Mouse (Mus musculus): ENCODE data around the gene Grin2a. TPM values are rescaled to one million over a fixed set of nuclear protein-coding genes. Genes with fewer than 3 reads are reported as not detected.

Grin2a gene
- total RNA-seq, 4 experiments from 2014 or later, result 163 to 249 (median 201) TPM

- no peak for DNase-seq (ENCODE audit: low spot score in 2 of 2)
These were observed 122.4 kb downstream of the Grin2a start for GRCm38 (mm10) chr16:9873001-9873400.

- DNase-seq (ENCODE audit: low spot score in 2 of 2), result no peak
These were observed 129.7 kb downstream of the Grin2a start for GRCm38 (mm10) chr16:9865710-9866109.

- DNase-seq (ENCODE audit: low spot score in 2 of 2), result no peak
These were observed 130.3 kb downstream of the Grin2a start for GRCm38 (mm10) chr16:9865039-9865438.

- no peak for DNase-seq (ENCODE audit: low spot score in 2 of 2)
These were observed 137.6 kb downstream of the Grin2a start for GRCm38 (mm10) chr16:9857758-9858157.

- DNase-seq (ENCODE audit: low spot score in 2 of 2), result peak in 1 of 2 experiments; percentile 39
These were observed 143.9 kb downstream of the Grin2a start for GRCm38 (mm10) chr16:9851265-9851988.

- peak in 1 of 2 experiments; percentile 58 for DNase-seq (ENCODE audit: low spot score in 2 of 2)
These were observed 153.9 kb downstream of the Grin2a start for GRCm38 (mm10) chr16:9841496-9841895.

GRCm38 (mm10) chr16:9836542-9836941, 158.8 kb downstream of the Grin2a start:
- no peak for DNase-seq (ENCODE audit: low spot score in 2 of 2)

- no peak for DNase-seq (ENCODE audit: low spot score in 2 of 2)
These were observed 161.1 kb downstream of the Grin2a start for GRCm38 (mm10) chr16:9834236-9834635.

GRCm38 (mm10) chr16:9825110-9825483, 170.3 kb downstream of the Grin2a start:
- DNase-seq (ENCODE audit: low spot score in 2 of 2), result peak in 1 of 2 experiments; percentile 68

- DNase-seq (ENCODE audit: low spot score in 2 of 2), result no peak
These were observed 170.8 kb downstream of the Grin2a start for GRCm38 (mm10) chr16:9824436-9825109.

- no peak for DNase-seq (ENCODE audit: low spot score in 2 of 2)
These were observed 171.7 kb downstream of the Grin2a start for GRCm38 (mm10) chr16:9823686-9824085.

- no peak for DNase-seq (ENCODE audit: low spot score in 2 of 2)
These were observed 175.9 kb downstream of the Grin2a start for GRCm38 (mm10) chr16:9819508-9819907.

GRCm38 (mm10) chr16:9801338-9801737, 194.0 kb downstream of the Grin2a start:
- DNase-seq (ENCODE audit: low spot score in 2 of 2), result peak in 1 of 2 experiments; percentile 74

GRCm38 (mm10) chr16:9800221-9800620, 195.1 kb downstream of the Grin2a start:
- no peak for DNase-seq (ENCODE audit: low spot score in 2 of 2)

GRCm38 (mm10) chr16:9792976-9793375, 202.4 kb downstream of the Grin2a start:
- no peak for DNase-seq (ENCODE audit: low spot score in 2 of 2)

- no peak for DNase-seq (ENCODE audit: low spot score in 2 of 2)
These were observed 209.1 kb downstream of the Grin2a start for GRCm38 (mm10) chr16:9786261-9786660.

- DNase-seq (ENCODE audit: low spot score in 2 of 2), result no peak
These were observed 209.5 kb downstream of the Grin2a start for GRCm38 (mm10) chr16:9785821-9786220.

GRCm38 (mm10) chr16:9768981-9769380, 226.4 kb downstream of the Grin2a start:
- no peak for DNase-seq (ENCODE audit: low spot score in 2 of 2)

GRCm38 (mm10) chr16:9768356-9768755, 227.0 kb downstream of the Grin2a start:
- peak in 1 of 2 experiments; percentile 72 for DNase-seq (ENCODE audit: low spot score in 2 of 2)

GRCm38 (mm10) chr16:9767946-9768345, 227.4 kb downstream of the Grin2a start:
- DNase-seq (ENCODE audit: low spot score in 2 of 2), result no peak

- no peak for DNase-seq (ENCODE audit: low spot score in 2 of 2)
These were observed 231.3 kb downstream of the Grin2a start for GRCm38 (mm10) chr16:9764086-9764485.

GRCm38 (mm10) chr16:9760347-9760746, 235.0 kb downstream of the Grin2a start:
- no peak for DNase-seq (ENCODE audit: low spot score in 2 of 2)

GRCm38 (mm10) chr16:9756849-9757248, 238.5 kb downstream of the Grin2a start:
- no peak for DNase-seq (ENCODE audit: low spot score in 2 of 2)

All from left cerebral cortex, adult 8-10 months (tissue).